Mouse (Mus musculus) right cerebral cortex, postnatal 4 days (tissue): ENCODE data around the gene Flot1.
"Not testable (repeated sequence)": the region's sequence is repeated elsewhere in the genome, so short reads cannot be mapped to it uniquely, and the experiment has no call there.

Experiments
- DNase-seq: peaks from one replicate; pipeline ENCODE4 v3.0.0-alpha.2; 2022

The Flot1 gene

GRCm38 (mm10) chr17:35836991-35837422 is 14.0 kb downstream of the Flot1 start:
- DNase-seq: peak; percentile 87

GRCm38 (mm10) chr17:35837487-35837886 is 14.5 kb downstream of the Flot1 start:
- DNase-seq: peak; percentile 68

GRCm38 (mm10) chr17:35838122-35838544 is 15.1 kb downstream of the Flot1 start, which contains the start of gene Tubb5:
Tubb5 (minus strand) TSS chr17:35838306.
- peak; percentile 95 for DNase-seq

DNA sequence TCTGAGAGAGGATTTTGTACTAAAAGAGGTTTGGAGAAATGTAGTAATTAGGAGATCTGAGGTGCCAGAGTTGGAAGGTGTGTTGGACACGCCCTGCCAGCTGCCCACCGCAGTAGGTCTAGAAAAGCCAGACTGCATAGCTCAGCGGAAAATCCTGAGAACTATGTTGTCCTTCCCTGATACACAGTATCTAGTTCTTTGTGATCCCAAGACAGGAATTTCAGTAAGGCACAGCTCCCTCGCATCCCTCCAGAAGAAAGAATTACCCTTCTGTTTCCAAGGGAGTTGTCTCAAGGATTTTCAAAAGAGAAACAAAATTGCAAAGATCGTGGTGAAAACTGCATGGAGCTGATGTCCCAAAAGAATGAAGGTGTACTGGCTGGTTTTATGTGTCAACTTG is 15.5 kb downstream of the Flot1 start:
- no peak for DNase-seq

GRCm38 (mm10) chr17:35839002-35839401 is 16.0 kb downstream of the Flot1 start:
- DNase-seq: not testable (repeated sequence)

DNA sequence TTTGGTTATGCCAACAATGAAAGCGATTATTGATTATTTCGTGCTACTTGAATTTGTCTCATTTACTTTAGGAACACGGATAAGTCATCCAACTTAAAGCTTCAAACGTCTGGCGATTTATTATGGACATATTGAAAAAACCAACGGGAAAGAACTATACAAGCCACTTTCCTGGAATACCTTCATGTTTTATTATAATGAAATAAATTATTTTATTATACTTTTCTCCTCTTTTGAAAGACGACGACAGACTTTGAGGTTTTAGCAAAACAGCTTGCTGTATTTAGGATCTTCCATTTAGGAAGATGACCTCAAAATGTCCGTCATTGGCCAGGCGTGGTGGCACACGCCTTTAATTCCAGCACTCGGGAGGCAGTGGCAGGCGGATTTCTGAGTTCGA is 17.5 kb downstream of the Flot1 start:
- DNase-seq: no peak

DNA sequence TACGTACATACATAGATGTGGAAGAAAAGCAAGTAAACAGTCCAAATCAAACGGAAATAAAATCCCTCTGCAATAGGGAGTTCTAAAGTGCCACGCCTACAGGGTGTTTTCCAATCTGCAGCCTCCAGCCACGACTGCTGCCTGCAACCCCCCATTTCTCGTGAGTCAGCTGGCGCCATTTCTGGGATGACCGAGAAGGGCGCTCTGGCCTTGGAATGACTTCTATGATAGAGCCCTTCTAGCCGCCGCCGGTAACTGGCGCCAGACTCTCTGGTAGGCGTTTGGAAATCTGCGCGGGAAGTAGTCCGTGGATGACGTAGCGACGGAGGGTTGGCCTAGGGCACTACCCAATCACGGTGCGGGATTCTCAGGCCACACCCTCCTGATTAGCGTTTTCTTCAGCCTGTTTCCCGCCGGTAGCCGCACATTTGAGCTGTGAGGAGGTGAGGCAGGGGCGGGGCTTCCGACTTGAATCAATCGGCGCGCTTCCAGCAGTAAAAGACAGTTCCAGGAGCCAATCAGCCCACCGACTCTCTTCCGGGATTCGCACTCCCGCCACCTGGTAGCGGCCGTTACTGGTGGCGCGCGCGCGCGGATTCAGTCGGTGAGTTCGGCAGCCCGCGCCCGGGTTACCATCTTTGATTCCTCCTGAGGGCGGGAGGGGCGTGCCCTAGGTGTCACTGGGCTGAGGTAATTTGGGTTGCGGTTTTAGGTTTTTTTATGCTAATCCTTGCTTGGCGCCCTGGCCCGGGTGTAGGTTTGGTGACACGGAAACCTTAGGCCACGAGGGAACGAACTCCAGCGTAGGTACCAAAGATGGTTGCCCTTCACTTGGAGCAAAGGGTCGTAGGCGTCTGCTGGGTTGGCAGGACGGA is 18.3 kb downstream of the Flot1 start, which contains the start of gene Mdc1:
Gene Mdc1 (plus strand): TSS at position 440 of the 875 bp plus-strand sequence.
- peak; percentile 99 for DNase-seq

- DNase-seq: no peak
Measured at GRCm38 (mm10) chr17:35842006-35842405, 19.0 kb downstream of the Flot1 start.

GRCm38 (mm10) chr17:35843514-35843913 is 20.5 kb downstream of the Flot1 start:
- DNase-seq: no peak

- DNase-seq: no peak
Measured at GRCm38 (mm10) chr17:35848112-35848511, 25.1 kb downstream of the Flot1 start.

- no peak for DNase-seq
Measured at GRCm38 (mm10) chr17:35850974-35851373, 27.9 kb downstream of the Flot1 start.

- no peak for DNase-seq
Measured at GRCm38 (mm10) chr17:35859371-35859770, 36.3 kb downstream of the Flot1 start.

- DNase-seq: no peak
Measured at GRCm38 (mm10) chr17:35859835-35860234, 36.8 kb downstream of the Flot1 start.

GRCm38 (mm10) chr17:35860831-35861197 is 37.8 kb downstream of the Flot1 start:
- no peak for DNase-seq

DNA sequence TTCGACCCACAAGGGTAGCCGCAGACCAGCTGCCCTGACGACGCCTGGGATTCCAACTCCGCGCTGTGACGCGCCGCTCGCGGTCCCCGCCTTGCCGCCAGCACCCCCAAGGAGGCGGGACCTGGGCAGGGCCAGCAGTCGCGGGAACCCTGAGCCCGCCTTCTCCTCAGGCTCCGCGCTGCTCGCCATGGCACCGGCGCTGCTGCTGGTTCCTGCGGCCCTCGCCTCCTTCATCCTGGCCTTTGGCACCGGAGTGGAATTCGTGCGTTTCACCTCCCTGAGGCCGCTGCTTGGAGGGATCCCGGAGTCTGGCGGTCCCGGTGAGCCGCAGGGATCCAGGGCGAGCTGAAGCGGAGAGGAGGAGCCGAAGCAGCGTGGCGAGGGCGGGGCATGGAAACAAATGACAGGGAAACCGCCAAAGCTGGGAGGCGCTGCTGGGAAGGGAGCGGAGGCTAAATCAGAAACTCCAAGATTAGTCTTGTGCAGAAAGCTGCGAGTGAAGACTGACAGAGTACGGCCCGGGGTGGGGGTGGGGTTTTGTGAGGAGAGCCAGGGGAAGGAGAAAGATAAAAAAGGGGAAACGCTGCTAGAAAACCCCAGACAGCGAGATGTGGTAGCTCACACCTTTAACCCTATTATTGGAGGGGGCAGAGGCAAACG is 38.3 kb downstream of the Flot1 start, which contains the start of gene Nrm:
Gene Nrm (plus strand): TSS at position 121 of the 660 bp plus-strand sequence.
- DNase-seq: peak; percentile 87

GRCm38 (mm10) chr17:35864832-35865353 is 41.9 kb downstream of the Flot1 start:
- no peak for DNase-seq

DNA sequence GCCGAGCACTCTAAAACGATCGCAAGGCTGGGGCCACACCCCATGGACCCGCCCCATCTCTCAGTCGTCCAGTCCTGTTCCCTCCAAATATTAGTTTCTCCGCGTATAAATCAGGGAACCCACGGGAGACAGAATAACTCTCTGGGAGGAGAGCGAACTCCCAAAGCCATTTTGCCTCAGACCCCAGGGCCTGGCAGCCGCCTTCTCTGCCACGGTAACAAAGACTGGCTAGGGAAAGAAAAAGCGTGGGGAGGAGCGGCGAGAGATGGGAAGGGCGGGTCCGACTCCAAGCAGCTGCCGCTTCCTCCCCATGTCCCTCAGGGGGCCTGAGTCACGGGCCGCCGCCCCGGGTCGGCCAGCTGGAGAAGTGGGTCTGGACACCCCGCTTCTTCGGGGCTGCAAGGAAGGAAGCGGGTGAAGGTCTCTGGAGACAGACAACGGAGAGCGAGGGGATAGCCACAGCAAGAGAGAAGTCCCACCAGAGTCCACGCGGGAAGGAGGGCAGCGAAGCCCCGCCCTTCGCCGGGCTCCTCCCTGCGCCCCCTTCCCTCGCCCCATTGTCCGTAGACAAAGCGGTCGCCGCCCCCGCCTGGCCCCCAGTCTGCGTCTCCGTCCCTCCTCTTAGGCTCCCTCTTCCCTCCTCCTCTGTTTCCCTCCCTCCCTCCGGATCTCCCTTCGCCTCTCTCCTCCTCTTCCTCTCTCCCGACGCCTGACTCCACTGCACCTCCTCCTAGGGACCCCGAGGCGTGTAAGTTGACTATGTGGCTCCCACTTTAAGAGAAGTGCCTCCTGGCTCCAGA is 42.7 kb downstream of the Flot1 start, which contains the start of gene Ppp1r18:
Gene Ppp1r18 (plus strand): TSS at position 113 of the 800 bp plus-strand sequence.
- peak; percentile 69 for DNase-seq

DNA sequence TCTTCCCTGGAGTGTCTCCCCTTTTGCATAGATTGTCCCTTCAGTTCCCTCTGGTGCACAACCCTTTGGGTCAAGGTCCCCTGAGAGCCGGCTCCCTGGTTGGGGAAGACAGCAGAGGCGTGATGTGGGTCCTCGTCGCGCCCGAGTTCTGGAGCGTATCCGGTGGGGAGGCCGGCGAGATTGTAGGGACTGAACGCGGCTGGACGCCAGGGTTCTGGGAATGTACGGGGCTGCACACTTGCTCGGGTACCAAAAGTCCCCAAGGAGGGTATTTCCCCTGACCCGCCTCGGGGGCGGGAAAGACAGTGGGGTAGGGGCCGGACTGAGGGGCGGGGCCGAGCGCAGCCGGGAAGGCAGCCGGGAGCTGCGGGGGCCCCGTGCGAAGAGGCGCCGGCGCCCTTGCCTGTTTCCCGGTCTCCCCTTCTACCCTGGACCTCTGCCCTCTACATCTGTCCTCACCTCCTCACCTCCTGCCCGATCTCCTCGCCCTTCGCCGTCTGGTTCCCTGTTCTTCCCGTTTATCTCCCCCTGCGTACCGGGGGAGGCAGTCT is 43.3 kb downstream of the Flot1 start:
- DNase-seq: peak; percentile 63

- no peak for DNase-seq
Measured at GRCm38 (mm10) chr17:35866911-35867890, 44.2 kb downstream of the Flot1 start.

DNA sequence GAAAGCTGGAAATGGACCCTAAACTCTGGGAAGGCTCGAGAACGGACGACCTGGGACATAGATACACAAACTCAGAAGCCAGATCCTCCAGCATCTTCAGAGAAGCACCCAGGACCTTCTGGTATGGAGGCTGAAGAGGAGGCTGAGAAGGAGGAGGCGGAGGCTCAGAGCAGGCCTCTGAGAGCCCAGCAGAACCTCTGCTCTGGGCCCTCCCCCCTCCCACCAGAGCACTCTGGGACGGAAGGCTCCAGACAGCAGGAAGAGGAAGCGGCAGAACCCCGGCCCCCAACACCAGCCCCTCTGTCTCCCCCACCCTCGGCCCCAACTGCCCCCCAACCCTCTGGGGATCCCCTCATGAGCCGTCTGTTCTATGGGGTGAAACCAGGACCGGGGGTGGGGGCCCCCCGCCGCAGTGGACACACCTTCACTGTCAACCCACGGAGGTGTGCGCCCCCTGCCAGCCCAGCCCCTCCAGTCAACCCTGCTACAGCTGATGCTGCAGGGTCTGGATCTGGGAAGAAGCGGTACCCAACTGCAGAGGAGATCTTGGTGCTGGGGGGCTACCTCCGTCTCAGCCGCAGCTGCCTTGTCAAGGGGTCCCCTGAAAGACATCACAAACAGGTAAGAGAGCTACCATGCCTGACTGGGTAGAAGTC is 45.3 kb downstream of the Flot1 start:
- no peak for DNase-seq
